Mouse (Mus musculus): ENCODE data around the gene Tob2. TPM values are rescaled to one million over a fixed set of nuclear protein-coding genes. Genes with fewer than 3 reads are reported as not detected.

Tob2 gene
- total and polyA plus RNA-seq, 3 experiments, result 5.6 to 25.3 (median 22.0) TPM

GRCm38 (mm10) chr15:81872262-81873136 is 13.9 kb upstream of the Tob2 start, which contains the start of gene Aco2:
TSS of gene Aco2 (plus strand) at chr15:81872309.
- Histone ChIP-seq H3K9ac (ENCODE audit: insufficient read depth, low read depth) (peak within 1 kb of the TSS; percentile 87), H3K27ac (ENCODE audit: insufficient read depth, low read depth) (peak within 1 kb of the TSS; percentile 89), H3K36me3 (replicated peaks in 1 of 2; ENCODE audit: control insufficient read depth in 1 of 2, insufficient read depth in 1 of 2, low read length in 1 of 2) (peaks cover 28 to 49% of the 10 kb centered on the region in 2 experiments), H3K9me3 (replicated peaks; ENCODE audit: low read length) (no peaks in the 10 kb centered on the region), H3K4me1 (ENCODE audit: control insufficient read depth in 1 of 2, insufficient read depth in 2 of 2) (peaks cover 12 to 67% of the 10 kb centered on the region in 2 experiments), H3K4me2 (ENCODE audit: insufficient read depth, low read depth, poor library complexity, severe bottlenecking) (peak within 1 kb of the TSS; percentile 98), H3K79me2 (replicated peaks; ENCODE audit: control insufficient read depth, extremely low read depth, insufficient read depth, poor library complexity, severe bottlenecking) (peaks cover 55% of the 10 kb centered on the region), H3K27me3 (replicated peaks) (no peaks in the 10 kb centered on the region), H3K4me3 (replicated peaks in 1 of 3; ENCODE audit: low read depth in 2 of 3, low read length in 2 of 3, poor library complexity in 1 of 3) (peak within 1 kb of the TSS; percentile 94 to 100 (median 99))
- peak; percentile 99 for DNase-seq (ENCODE audit: extremely low read depth)
- in situ Hi-C loops (cut with MboI; ENCODE audit: low pct_ligation_motif_present, low pct_unique_long_range_greater_than_20kb, low sequenced_read_pairs) (no loop called here), dilution Hi-C loops (cut with MboI; ENCODE audit: extremely low pct_ligation_motif_present, extremely low pct_unique_long_range_greater_than_20kb, low sequenced_read_pairs) (no loop called here)
- no peak for TF ChIP-seq IRF4 (IDR thresholded peaks at IDR 0.05; ENCODE audit: low read depth, low read length)
- peak; percentile 67; the same call in 1 of the 2 replicates for TF ChIP-seq POLR2A (IDR thresholded peaks at IDR 0.05; ENCODE audit: low read depth, low read length)
- TF ChIP-seq RAD21 (IDR thresholded peaks at IDR 0.05; ENCODE audit: low read depth, low read length), result no peak
- TF ChIP-seq NRF1 (IDR thresholded peaks at IDR 0.05; ENCODE audit: low read depth, low read length), result peak; percentile 65
- TF ChIP-seq MEF2A (IDR thresholded peaks at IDR 0.05; ENCODE audit: borderline replicate concordance, low read depth, low read length), result no peak
- TF ChIP-seq POLR2AphosphoS2 (IDR thresholded peaks at IDR 0.05; ENCODE audit: low read depth, low read length), result peak; percentile 86; the same call in 1 of the 2 replicates
- TF ChIP-seq MXI1 (IDR thresholded peaks at IDR 0.05; ENCODE audit: low read depth, low read length), result peak; percentile 73
- TF ChIP-seq MYC (IDR thresholded peaks at IDR 0.05; ENCODE audit: low read depth, low read length), result peak; percentile 56
- TF ChIP-seq KAT2A (IDR thresholded peaks at IDR 0.05; ENCODE audit: insufficient replicate concordance, low read length), result 0 out of 2 replicates have a peak, but pooled peaks have one; percentile 77
- TF ChIP-seq HCFC1 (IDR thresholded peaks at IDR 0.05; ENCODE audit: low read depth, low read length), result peak; percentile 81
- TF ChIP-seq TCF12 (IDR thresholded peaks at IDR 0.05; ENCODE audit: low read depth, low read length), result peak; percentile 88
- peak; percentile 68; the same call in 1 of the 2 replicates for TF ChIP-seq MAZ (IDR thresholded peaks at IDR 0.05; ENCODE audit: low read depth, low read length)
- TF ChIP-seq ZMIZ1 (IDR thresholded peaks at IDR 0.05; ENCODE audit: low read depth, low read length), result no peak; the same call in none of the 2 replicates
- TF ChIP-seq JUN (IDR thresholded peaks at IDR 0.05; ENCODE audit: insufficient read depth, low read depth, low read length), result no peak
- TF ChIP-seq EP300 (IDR thresholded peaks at IDR 0.05; ENCODE audit: low read length), result no peak
- peak; percentile 97 for TF ChIP-seq TBP (conservative IDR thresholded peaks at IDR 0.05; ENCODE audit: low read depth, low read length)
- TF ChIP-seq PAX5 (IDR thresholded peaks at IDR 0.05; ENCODE audit: low read length), result no peak
- TF ChIP-seq MAX (IDR thresholded peaks at IDR 0.05; ENCODE audit: low read length), result peak; percentile 46; the same call in 1 of the 2 replicates
- 0 out of 2 replicates have a peak, but pooled peaks have one; percentile 4 for TF ChIP-seq MAFK (IDR thresholded peaks at IDR 0.05; ENCODE audit: insufficient replicate concordance, low read length)
- 0 out of 2 replicates have a peak, but pooled peaks have one; percentile 35 for TF ChIP-seq ELF1 (IDR thresholded peaks at IDR 0.05; ENCODE audit: low read depth, low read length)
- TF ChIP-seq GABPA (IDR thresholded peaks at IDR 0.05; ENCODE audit: insufficient replicate concordance, low read depth, low read length), result no peak; the same call in 1 of the 2 replicates
- peak; percentile 65 for TF ChIP-seq NELFE (IDR thresholded peaks at IDR 0.05; ENCODE audit: low read depth, low read length)
- no peak for TF ChIP-seq ZNF384 (IDR thresholded peaks at IDR 0.05; ENCODE audit: low read depth, low read length)
- peak; percentile 11; the same call in 1 of the 2 replicates for TF ChIP-seq BHLHE40 (IDR thresholded peaks at IDR 0.05; ENCODE audit: low read depth, low read length)
- TF ChIP-seq UBTF (IDR thresholded peaks at IDR 0.05; ENCODE audit: low read depth, low read length), result 0 out of 2 replicates have a peak, but pooled peaks have one; percentile 34
- TF ChIP-seq ZC3H11A (IDR thresholded peaks at IDR 0.05; ENCODE audit: low read depth, low read length), result peak; percentile 46
- peak; percentile 84 for TF ChIP-seq SIN3A (IDR thresholded peaks at IDR 0.05; ENCODE audit: low read length)
- no peak for TF ChIP-seq E2F4 (IDR thresholded peaks at IDR 0.05; ENCODE audit: insufficient replicate concordance, low read depth, low read length)

Data from CH12.LX (cell line).